Mouse (Mus musculus): ENCODE measurements around the gene Plekhj1. TPM values are rescaled to one million over a fixed set of nuclear protein-coding genes. Genes with fewer than 3 reads are reported as not detected.

Gene Plekhj1
- total RNA-seq (2014; rRNA removed) (16.0 and 17.4 TPM in 2 replicates), polyA plus RNA-seq (2012; rRNA removed) (29.4 and 42.2 TPM in 2 replicates)

DNA sequence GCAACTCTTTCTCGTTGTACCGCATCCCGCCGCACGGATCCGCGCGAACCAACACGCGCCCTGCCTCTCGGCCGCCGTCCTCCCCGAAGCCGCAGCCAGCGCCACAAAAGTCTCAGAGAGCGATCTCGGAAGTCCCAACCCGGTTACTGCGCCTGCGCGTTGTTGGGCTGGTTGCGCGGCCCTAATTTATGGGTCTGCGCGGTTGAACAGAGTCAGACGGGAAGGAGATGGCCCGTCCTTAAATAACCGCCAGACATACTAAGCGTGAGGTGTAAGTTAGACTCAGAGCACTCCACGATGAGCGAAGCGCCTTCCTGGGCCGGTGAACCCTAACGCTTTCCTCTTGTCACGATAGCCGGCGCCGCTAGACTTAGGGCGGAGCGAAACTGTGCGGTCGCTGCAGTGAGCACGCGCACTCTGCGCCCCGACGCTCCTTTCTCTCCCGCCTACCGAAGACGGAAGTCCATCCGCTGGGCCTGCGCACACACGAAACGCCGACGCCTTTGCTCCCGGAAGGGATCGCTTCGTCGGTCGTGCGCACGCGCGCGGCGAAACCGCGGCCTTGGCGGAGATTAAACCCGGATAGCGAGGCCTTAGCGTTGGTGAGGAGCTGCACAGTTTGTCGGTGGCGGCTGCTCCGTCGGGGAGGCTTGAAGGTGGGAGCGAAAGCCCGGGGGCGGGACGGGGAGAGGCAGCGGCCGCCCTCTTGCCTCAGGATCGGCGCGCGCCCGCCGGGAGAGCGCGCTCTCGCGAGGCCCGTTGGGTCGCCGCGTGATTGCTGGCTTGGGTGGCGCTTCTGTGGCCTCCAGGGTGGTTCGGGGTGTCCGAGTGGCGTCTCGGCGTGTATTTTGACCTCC lies at the start of gene Plekhj1, which contains the start of gene Sf3a2:
TSS of gene Plekhj1 (minus strand) at position 477 of the 857 bp plus-strand sequence.
TSS of gene Sf3a2 (plus strand) at position 49 of the 857 bp plus-strand sequence.
- TF ChIP-seq CTCF (IDR thresholded peaks at IDR 0.05; ENCODE audit: low read depth, low read length) (no peak), POLR2A (IDR thresholded peaks at IDR 0.05; ENCODE audit: extremely low read depth, insufficient read depth, low read length) (peak; percentile 68; the same call in 1 of the 2 replicates)
- peak within 1 kb of the TSS; percentile 74 for H3K4me3 ChIP-seq (ENCODE audit: insufficient read depth, low read depth, low read length)
- H3K4me1 ChIP-seq (ENCODE audit: control insufficient read depth, insufficient read depth, low read length) = peaks cover 12% of the 10 kb centered on the region
- peak within 1 kb of the TSS; percentile 93 for H3K27ac ChIP-seq (replicated peaks; ENCODE audit: insufficient read depth, low read depth, low read length)
- WGBS = under 1% methylated on average over 104 of the region's 104 CpGs
- peak; percentile 92 for DNase-seq (ENCODE audit: extremely low read depth, low read depth, low spot score)
- H3K27me3 ChIP-seq (ENCODE audit: control insufficient read depth, insufficient read depth, low read length) = no peaks in the 10 kb centered on the region
- H3K9ac ChIP-seq (ENCODE audit: low read depth, low read length) = peak within 1 kb of the TSS; percentile 90
- H3K36me3 ChIP-seq (ENCODE audit: control insufficient read depth, insufficient read depth, low read length) = peaks cover 2% of the 10 kb centered on the region; the same call in 1 of the 2 replicates
- H3K79me2 ChIP-seq (ENCODE audit: control insufficient read depth, insufficient read depth, low read length) = peaks cover 13% of the 10 kb centered on the region; the same call in 1 of the 2 replicates

DNA sequence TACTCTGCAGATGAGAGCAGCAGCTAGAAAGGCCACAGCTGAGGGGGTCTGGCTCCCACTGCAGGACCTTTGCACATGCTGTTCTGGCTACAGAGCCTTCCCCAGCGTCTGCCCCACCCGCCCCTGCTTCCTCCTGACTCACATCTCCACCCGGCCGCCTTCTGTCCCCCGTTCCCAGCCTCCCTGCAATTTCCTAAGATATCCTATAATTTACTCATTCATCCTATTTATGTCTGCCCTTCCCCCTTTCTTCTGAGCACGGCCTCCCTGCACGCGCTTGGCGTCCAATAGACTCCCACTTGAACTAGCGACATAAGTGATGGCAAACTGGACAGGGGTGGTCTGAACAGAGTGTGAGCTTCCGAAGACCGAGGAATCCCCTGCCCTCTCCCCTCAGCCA lies 47.3 kb upstream of the Plekhj1 start:
- no peak overlapping the region for H3K9ac ChIP-seq (ENCODE audit: low read depth, low read length)
- H3K27ac ChIP-seq (replicated peaks; ENCODE audit: insufficient read depth, low read depth, low read length) = no peak overlapping the region
- H3K4me1 ChIP-seq (ENCODE audit: control insufficient read depth, insufficient read depth, low read length) = no peaks in the 10 kb centered on the region
- no peak overlapping the region for H3K4me3 ChIP-seq (ENCODE audit: insufficient read depth, low read depth, low read length)
- H3K36me3 ChIP-seq (ENCODE audit: control insufficient read depth, insufficient read depth, low read length) = no peaks in the 10 kb centered on the region
- 83% methylated on average over 12 of the region's 12 CpGs for WGBS
- no peak for DNase-seq (ENCODE audit: extremely low read depth, low read depth, low spot score)
- TF ChIP-seq CTCF (IDR thresholded peaks at IDR 0.05; ENCODE audit: low read depth, low read length) (no peak), POLR2A (IDR thresholded peaks at IDR 0.05; ENCODE audit: extremely low read depth, insufficient read depth, low read length) (no peak)
- H3K27me3 ChIP-seq (ENCODE audit: control insufficient read depth, insufficient read depth, low read length) = peaks cover 3% of the 10 kb centered on the region; the same call in 1 of the 2 replicates
- no peaks in the 10 kb centered on the region for H3K79me2 ChIP-seq (ENCODE audit: control insufficient read depth, insufficient read depth, low read length)

GRCm38 (mm10) chr10:80845055-80845693 lies 46.7 kb upstream of the Plekhj1 start:
- H3K4me3 ChIP-seq (ENCODE audit: insufficient read depth, low read depth, low read length) = no peak overlapping the region
- H3K36me3 ChIP-seq (ENCODE audit: control insufficient read depth, insufficient read depth, low read length) = no peaks in the 10 kb centered on the region
- no peak for TF ChIP-seq CTCF (IDR thresholded peaks at IDR 0.05; ENCODE audit: low read depth, low read length)
- TF ChIP-seq POLR2A (IDR thresholded peaks at IDR 0.05; ENCODE audit: extremely low read depth, insufficient read depth, low read length) = no peak
- no peak for DNase-seq (ENCODE audit: extremely low read depth, low read depth, low spot score)
- H3K27ac ChIP-seq (replicated peaks; ENCODE audit: insufficient read depth, low read depth, low read length) = no peak overlapping the region
- H3K9ac ChIP-seq (ENCODE audit: low read depth, low read length) = no peak overlapping the region
- peaks cover 3% of the 10 kb centered on the region; the same call in 1 of the 2 replicates for H3K27me3 ChIP-seq (ENCODE audit: control insufficient read depth, insufficient read depth, low read length)
- H3K4me1 ChIP-seq (ENCODE audit: control insufficient read depth, insufficient read depth, low read length) = no peaks in the 10 kb centered on the region
- WGBS = 71% methylated on average over 8 of the region's 8 CpGs
- no peaks in the 10 kb centered on the region for H3K79me2 ChIP-seq (ENCODE audit: control insufficient read depth, insufficient read depth, low read length)

DNA sequence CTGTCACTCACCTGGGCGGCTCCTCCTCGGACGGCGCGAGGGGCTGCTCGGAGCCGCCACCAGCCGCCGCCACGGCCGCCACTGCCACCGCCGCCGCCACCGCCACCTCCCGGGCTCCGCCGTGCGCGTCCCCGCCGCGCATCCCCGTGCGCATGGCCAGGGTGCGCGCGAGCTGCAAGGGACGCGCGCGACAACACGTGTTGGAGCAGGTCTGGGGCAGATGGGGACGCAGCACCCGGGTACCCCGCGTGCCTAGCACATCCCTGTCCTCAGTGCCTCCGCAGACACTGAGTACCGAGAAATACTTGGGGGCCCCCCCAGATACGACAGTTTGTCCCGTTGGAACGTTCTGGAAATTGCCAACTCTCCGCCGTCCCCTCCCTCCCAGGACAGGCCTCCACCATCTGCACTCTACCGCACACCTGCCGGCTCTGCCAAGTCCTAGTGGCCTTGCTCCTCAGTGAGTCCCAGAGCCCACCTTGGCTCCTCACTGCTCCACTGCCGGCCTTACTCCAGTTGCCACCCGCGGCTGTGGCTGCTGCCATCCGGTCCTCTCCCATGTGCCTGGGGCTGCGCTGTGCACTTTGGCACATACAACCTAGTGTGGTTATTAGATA lies 45.6 kb upstream of the Plekhj1 start, which contains the start of gene Lingo3:
TSS of gene Lingo3 (minus strand) at position 109 of the 617 bp plus-strand sequence.
- no peak within 1 kb of the TSS for H3K27ac ChIP-seq (replicated peaks; ENCODE audit: insufficient read depth, low read depth, low read length)
- 9% methylated on average over 43 of the region's 51 CpGs for WGBS

DNA sequence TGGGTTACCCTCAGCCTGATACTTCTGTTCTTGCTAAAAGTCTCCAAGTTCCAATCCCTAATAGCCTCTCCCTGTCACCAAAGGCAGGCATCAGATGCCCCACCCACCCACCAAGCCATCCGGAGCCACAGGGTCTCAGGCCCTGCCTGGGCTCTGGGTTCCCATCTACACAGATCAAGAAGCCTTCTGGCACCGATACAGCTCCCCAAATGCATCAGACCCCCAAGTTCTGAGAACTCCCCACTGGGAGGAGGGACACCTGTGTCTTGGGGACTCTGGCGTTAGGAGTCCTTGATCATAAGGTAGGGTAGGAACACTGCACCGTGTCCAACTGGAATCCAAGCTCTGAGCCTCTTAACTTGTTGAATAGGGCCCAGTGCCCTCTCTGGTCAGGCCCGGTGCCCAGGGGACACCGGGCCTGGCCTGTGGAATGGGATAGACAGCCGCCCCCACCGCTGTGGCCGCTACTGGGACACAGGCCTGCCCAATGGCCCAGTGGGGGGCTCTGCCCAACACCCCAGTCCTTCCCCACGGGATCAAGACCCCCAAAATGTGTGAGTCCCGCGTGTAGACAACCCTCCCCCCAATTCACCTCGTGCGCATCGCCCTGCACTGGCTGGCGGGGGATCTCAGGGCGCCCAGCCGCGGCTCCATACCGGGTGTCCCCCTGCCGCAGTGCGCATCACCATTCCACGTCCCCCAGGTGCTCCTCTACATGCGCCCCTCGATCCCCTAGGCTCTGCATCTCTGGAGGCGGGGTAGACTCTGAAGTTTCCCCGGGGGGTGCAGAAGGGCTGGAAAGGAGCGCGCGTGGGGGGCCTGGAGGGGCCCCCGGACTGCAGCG lies 44.9 kb upstream of the Plekhj1 start:
- no peak overlapping the region for H3K4me3 ChIP-seq (ENCODE audit: insufficient read depth, low read depth, low read length)
- H3K27me3 ChIP-seq (ENCODE audit: control insufficient read depth, insufficient read depth, low read length) = peaks cover 3% of the 10 kb centered on the region; the same call in 1 of the 2 replicates
- no peaks in the 10 kb centered on the region for H3K36me3 ChIP-seq (ENCODE audit: control insufficient read depth, insufficient read depth, low read length)
- no peak for TF ChIP-seq CTCF (IDR thresholded peaks at IDR 0.05; ENCODE audit: low read depth, low read length)
- no peak for TF ChIP-seq POLR2A (IDR thresholded peaks at IDR 0.05; ENCODE audit: extremely low read depth, insufficient read depth, low read length)
- no peaks in the 10 kb centered on the region for H3K79me2 ChIP-seq (ENCODE audit: control insufficient read depth, insufficient read depth, low read length)
- DNase-seq (ENCODE audit: extremely low read depth, low read depth, low spot score) = no peak
- no peak overlapping the region for H3K27ac ChIP-seq (replicated peaks; ENCODE audit: insufficient read depth, low read depth, low read length)
- H3K4me1 ChIP-seq (ENCODE audit: control insufficient read depth, insufficient read depth, low read length) = no peaks in the 10 kb centered on the region
- WGBS = 13% methylated on average over 32 of the region's 32 CpGs
- no peak overlapping the region for H3K9ac ChIP-seq (ENCODE audit: low read depth, low read length)

More for the DNA sequence above, 45.6 kb upstream of the Plekhj1 start, which contains the start of gene Lingo3:
- no peaks in the 10 kb centered on the region for H3K4me1 ChIP-seq (ENCODE audit: control insufficient read depth, insufficient read depth, low read length)
- H3K27me3 ChIP-seq (ENCODE audit: control insufficient read depth, insufficient read depth, low read length) = peaks cover 3% of the 10 kb centered on the region; the same call in 1 of the 2 replicates
- no peak within 1 kb of the TSS; the same call in 1 of the 2 replicates for H3K9ac ChIP-seq (ENCODE audit: low read depth, low read length)
- no peak within 1 kb of the TSS for H3K4me3 ChIP-seq (ENCODE audit: insufficient read depth, low read depth, low read length)
- no peak for DNase-seq (ENCODE audit: extremely low read depth, low read depth, low spot score)
- no peaks in the 10 kb centered on the region for H3K36me3 ChIP-seq (ENCODE audit: control insufficient read depth, insufficient read depth, low read length)
- TF ChIP-seq CTCF (IDR thresholded peaks at IDR 0.05; ENCODE audit: low read depth, low read length) (no peak), POLR2A (IDR thresholded peaks at IDR 0.05; ENCODE audit: extremely low read depth, insufficient read depth, low read length) (no peak)
- no peaks in the 10 kb centered on the region for H3K79me2 ChIP-seq (ENCODE audit: control insufficient read depth, insufficient read depth, low read length)
